Mouse (Mus musculus) heart, adult 2 months (tissue): Measurements from ENCODE around the gene Cldn12.

ENCODE experiments used
- EP300 ChIP-seq: fragments of 200-500 bp; IDR thresholded peaks from 2 replicates; pipeline ENCODE4 v1.6.1; 2011; ENCODE audit warnings: low read depth, low read length, control low read depth; ENCODE audit not compliant: insufficient read depth
- POLR2A ChIP-seq: fragments of 200-500 bp; IDR thresholded peaks from 2 replicates; pipeline ENCODE4 v1.6.1; 2011; ENCODE audit warnings: mild to moderate bottlenecking, low read depth, low read length, control low read depth; ENCODE audit not compliant: insufficient read depth

GRCm38 (mm10) chr5:5515411-5515810 lies 653 bp upstream of the Cldn12 start:
- TF ChIP-seq POLR2A (no peak), EP300 (no peak)
